Mouse (Mus musculus): ENCODE results near the gene Ern1.

Gene Ern1

DNA sequence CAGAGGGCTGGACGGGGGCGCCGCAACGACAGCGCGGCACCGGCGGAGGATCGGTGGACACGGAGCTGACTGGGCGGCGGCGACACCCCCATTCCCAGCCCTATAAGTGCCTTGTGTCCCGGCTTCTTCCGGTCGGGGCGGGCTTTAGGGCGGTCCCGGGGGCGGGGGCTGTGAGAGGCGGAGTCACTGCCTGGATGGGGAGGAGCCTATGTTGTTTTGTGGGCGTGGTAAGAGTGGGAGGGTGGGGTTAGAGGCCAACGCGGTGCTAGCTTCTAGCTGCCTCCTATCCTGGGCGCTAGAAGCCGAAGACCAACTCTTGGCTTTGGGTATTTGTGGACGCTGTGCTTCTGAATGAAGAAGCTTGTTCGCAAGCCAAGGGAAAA lies at the start of gene Ern1:
TSS of gene Ern1 (minus strand) at position 120 of the 383 bp plus-strand sequence.
- peak; percentile 97 for DNase-seq

DNA sequence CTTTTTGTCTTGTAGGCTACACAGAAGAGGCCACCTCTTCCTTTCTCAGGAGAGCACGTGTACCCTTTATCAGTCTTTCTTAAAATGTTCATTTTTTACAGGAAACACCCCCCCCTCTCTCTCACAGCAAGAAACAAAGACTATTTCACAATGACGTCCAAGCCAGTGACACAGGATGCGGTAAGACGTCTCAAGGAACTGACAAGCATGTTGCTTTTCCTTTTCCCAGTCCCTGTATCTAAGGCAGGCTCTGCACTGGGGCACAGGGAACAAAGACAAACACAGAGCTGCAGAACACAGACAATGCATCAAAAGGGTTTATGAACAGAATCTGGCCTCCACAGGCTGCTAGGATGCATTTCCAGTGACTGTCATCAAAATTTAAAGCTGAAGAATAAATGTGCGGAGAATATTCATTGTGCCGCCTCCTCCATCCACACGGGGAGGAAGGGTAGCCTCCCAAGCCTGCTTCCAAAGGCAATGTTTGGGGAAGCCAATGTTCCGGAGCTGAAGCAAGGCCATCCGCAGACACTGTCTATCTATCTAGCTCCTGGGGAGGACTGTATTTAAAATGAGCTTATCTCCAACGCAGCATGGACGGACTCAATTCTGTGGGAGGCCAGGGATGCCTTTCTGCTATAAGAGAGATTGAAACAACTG lies 48.7 kb upstream of the Ern1 start:
- DNase-seq, result no peak

DNA sequence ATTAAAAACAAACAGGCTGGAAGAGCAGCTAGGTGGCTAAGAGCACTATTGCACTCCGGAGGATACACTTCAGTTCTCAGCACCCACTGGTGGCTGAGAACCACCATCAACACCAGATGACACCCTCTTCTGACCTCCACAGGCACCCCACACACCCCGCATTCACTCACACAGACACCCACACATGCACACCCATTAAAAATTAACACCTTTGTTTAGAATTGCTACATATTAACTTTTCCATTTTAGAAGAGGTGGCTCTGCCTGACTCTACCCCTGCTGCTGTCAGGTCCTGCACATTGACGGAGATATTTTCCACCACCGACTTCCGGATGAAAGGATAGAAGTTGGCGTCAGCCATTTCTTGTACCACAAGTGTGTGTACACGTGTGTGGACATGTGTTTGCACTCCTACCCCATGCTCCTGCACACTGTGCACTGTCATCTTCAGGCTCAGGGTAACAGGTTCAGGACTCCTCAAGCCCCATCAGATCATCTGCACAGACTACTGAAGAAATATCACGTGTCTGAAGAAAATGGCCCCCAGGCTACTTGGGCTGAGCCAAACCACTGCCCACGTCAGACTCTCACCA lies 48.1 kb upstream of the Ern1 start:
- no peak for DNase-seq

DNA sequence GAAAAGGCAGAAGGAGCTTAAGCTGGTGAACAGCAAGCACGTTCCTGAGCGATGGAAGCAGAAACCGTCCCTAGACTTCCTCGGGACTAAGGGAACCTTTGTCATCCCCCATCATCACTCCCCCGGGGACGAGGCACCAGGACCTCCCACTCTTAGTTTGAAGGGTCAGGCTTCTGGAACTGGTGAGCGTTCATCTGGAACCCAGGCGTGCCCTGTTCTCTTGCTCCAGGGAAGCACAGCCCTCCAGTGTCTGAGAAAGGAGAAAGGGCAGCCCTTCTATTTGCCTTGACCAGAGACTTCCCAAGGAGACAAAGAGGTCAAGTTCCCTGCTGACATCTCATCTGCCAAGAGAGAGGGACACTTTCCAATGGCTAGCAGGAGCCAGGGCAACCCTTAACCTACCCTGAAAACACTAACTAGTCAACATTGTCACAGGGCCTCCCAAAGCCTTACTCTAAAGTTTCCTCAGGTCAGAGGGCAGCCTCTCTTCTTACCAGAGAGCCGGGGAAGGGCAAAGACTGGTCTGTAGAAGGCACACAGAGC lies 44.7 kb upstream of the Ern1 start:
- DNase-seq, result no peak

DNA sequence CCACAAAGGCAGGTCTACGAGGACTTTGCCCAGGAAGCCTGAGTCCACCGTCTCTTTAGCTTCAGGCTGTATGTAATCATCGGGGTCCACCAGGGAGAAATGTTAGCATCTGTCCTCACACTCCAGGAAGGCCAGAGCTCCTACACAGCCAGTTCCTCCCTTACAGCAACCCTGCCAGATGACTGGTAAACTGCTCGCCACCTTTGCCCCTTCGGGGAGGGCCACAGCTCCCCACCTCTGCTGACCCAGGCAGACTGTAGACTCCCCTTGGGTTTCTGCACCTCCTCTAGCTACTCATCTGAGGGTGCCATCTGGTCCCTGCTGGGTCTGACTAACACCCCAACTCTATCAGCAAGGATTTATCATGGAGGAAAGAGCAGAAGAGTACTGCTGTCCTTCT lies 42.1 kb upstream of the Ern1 start:
- no peak for DNase-seq

DNA sequence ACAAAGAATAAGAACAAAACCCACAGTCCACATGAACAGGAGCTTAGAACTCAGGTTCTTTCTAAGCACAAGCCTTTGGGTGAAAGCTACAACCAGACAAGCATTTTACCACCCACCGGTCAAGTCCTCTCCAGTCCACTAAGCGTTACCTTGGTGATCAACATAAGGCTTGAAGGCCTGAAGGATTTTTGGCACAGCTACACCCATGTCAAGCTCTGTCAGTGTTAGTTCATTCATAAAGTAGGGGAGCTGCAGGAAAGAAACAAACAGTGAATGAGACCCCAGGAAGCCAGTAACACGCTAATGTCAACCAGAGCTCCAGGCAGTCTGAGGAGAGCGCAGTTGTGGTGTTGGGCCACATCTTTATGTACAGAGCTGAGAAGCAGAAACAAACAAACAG lies 41.5 kb upstream of the Ern1 start:
- no peak for DNase-seq

DNA sequence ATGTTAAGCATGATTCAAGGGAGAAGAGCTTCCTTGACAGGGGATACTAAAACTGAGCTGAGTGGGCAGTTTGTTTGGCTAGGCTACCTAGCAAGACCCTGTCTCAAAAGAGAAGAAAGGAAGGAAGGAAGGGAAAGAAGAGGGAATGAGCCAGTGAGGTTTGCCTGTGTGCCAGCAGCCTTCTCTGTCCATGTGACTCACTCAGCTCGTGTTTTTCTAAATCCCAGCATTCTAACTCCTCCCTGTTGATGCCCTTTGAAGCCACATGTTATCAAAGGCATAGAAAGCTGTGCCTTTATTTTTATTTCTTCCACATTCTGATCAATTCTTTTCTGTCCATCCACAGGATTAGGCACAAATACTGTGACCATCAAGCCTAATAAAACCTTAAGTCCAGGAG lies 40.3 kb upstream of the Ern1 start:
- DNase-seq, result no peak

DNA sequence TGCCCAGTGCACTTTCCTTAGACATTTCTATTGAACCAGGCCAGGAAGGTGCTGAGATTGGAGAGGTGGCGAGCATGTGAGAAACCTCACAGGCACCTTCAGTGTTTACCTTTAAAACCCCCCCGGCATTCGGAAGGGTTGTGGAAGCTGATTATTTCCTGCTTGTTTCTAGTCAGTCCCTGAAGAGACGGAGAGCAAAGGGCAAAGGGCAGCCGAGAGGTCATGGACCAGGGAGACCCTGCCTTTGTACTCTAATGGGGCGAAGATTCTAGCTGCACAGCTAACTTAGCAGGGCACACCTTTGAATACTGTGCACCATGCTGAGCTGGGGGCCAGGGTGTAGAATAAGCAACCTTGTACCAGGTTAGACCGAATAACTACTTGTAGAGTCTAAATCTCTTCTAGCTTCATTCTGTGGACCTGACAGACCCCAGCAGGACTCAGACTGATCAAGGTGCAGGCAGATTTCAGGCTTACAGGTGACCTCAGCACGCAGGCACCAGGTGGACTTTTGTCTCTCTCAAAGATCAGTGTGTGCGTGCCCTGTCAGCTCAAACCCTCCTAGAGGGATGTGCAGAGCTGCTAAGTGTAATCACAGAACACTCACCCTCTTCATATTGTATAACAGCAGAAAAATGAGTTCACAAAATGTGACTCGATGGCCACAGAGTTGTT lies 39.6 kb upstream of the Ern1 start:
- DNase-seq, result no peak

DNA sequence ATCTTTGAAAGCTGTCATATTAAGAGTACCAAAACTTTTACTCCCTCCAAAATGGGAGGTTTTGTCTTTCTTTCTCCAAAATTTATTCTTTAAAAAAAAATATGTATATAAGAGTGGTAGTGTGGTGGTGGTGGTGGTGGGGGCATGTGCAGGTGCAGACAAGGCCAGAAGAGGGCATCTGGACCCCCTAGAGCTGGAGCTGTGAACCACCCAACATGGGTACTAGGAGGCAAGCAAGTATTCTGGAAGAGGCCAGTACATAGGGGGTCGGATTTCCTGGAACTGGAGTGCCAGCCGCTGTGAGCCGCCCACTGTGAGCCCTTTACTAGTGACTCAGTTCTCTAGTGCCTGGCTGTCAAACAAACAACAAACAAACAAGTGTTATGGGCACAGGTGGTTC lies 34.9 kb upstream of the Ern1 start:
- DNase-seq, result no peak

DNA sequence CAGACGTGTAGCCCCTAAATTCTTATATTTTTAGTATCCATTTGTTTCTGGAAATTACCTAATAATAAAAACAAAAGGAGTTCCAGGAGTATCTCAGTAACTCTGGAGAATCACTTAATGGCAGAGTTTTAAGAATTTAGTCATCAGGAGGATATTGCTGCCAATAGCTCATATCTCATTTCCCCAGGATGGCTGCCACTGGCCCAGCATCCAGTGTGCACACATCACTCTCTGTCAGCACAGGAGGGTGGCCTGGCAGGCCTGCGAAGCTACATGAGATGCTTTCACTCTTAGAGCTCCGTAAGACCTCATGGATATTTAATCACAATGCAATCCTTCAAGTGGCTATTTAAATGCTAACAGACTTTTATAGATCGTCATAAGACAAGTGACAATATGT lies 34.0 kb upstream of the Ern1 start:
- DNase-seq, result no peak

DNA sequence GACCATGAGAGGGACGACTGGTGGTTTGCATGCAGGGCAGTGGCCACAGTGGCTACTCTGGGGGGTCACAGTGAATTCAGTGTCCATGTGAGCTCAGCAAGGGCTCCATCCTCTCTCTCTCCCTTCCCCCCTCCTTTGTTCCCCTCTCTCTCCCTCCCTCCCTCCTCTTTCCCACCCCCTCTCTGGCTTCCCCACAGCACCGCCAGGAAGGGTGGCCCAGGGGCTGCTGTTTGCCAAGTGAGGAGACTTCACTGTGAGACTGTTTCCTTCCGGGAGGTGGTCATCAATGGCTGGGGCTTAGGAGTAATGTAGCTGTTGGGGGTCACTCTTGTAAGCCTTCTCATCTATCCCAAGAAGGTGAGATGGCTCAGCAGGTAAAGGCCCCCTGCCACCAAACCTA lies 32.8 kb upstream of the Ern1 start:
- no peak for DNase-seq

DNA sequence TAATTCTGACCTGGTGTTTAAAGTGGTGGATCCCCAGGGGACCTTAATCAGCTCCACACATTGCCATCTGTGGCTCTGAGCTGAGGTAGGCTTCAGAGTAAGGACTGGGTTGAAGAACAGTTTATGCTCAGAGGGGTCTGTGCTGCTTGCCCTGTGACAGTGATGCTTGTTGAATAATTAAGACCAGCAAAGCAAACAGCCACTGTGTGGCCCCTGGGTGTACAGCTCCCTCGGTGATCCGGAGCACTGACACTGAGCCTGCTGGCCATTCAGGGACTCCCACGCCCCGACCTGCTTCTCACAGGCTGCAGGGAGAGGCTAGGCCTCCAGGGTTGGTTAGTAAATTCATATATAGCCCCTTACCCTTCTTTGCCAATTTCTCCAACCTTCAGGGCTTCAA lies 31.9 kb upstream of the Ern1 start:
- no peak for DNase-seq

DNA sequence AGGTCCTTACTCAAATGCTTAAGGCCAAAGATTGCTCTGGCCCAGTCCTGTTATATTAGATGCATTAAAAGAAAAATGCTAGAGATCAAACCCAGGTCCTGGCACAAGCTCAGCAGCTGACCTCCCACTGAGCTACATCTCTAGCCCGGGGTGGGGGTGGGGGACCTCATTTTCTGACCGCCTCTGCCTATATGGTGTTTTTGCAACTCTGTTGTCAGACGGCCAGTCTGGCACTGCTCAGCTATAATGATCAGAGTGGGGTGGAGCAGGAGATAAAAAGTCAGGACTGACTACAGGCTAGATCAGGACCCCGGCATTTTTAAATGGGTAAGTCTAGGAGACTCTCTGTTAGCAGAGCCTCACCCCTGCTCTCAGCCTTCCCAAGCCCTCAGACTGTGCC lies 30.7 kb upstream of the Ern1 start:
- DNase-seq, result no peak

DNA sequence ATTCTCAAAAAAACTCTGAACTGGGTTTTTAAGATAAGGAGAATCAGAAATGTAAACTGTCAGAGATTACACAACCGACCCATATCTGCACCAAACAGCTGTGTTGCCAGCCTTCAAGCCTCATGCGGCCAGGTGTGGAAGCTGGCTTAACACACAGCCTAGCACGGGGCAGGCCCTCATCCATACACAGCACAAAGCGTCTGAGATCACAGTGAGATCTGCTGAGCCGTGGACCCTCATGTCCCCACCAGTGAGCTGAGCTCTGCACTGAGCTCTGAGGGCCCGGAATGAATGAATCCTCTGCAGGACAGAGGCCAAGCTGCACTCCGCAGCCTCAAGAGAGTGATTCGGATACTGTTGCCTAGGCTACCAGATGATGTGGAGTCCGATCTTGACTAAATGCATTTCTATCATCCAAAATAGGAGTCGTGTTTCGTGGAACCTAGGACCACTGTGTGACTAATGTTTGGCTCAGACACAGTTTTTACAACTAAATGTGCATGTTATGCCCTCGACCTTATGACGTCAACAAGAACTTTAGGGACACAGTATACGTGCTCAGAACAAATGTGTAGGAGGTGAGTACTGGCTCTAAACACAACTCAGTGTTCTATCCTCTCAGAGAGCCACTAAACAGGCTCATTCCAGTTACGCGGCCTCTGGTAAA lies 27.6 kb upstream of the Ern1 start:
- no peak for DNase-seq

DNA sequence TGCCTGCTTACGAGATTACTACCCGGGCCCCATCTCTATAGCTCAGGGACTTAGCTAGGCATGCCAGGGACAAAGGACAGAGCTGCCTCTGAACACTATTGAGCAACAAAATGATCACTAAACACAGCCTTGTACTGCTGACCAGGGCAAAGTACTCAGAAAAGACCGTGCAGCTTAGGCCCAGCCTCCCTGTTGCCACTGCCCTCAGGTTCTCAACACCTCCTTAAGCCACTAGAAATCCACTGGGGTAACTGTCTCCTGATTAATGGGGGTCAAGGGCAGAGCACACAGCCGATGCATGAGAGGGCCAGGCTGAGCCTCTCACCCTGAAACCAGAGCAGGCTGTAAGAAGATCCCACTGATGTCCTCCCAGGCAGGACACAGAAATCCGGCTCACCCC lies 26.8 kb upstream of the Ern1 start:
- DNase-seq, result no peak

DNA sequence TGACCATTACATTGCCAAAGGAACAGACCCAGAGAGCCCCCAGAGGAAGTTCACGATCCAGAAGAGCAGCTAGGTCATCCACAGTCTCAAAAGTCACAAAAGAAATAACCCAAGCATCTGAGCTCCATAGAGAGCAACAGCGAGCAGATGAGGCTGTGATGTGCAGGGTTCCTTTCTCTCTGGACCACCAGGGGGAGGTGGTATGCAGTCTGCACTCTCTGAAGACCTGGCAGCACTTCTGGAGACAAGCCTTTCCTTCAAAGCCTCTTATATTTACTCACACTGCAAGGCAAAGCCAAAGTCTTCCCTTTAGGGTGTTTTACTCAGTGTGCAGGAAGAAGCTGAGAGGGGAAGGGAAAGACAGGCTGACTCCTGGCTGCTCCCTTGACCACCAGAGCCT lies 25.5 kb upstream of the Ern1 start:
- DNase-seq, result peak; percentile 75

DNA sequence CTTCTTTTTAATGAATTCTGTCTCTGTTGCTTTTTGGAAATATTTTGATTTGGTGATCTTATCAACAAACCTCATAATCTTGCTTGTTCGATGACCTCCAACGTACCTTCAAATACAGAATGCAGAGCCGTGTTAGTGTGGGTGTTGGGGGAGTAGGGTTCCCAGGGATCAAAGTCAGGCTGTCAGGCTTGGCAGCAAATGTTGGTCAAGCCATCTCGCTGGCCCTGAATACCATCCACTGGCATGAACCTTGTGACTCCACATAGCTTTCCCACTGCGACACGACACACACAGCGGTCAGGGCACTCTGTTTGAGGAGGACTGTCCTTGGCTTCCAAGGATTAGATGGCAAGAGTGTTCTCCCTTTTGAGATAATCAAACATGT lies 24.3 kb upstream of the Ern1 start:
- DNase-seq, result no peak

DNA sequence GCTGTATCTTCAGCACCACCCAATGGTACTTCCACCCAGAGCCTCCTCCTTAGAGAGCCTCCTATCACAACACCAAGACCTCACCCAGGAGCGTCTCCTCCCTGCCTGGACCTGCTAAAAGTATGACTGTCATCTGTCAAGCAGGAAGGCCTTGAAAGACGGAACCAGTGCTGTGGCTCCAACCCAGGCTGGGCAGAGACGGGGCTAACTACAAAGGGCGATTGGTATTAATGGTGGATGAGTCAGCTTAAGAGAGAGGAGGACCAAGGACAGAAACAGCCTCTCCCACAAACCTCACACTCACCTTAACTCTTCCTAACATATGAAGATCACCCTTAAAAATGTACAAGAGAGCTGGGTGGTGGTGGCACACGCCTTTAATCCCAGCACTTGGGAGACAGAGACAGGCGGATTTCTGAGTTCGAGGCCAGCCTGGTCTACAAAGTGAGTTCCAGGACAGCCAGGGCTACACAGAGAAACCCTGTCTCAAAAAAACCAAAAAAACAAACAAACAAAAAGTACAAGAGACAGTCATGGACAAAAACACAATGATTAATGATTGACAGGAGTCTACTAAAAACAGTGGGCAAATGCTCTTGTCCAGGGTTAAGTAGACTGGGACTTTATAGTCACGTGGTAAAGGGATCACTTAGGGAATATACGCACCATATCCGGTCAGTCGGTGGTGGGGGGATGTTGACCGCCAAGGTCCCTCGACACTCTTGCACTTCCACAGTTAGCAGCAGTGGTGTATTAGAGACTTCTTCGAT lies 23.8 kb upstream of the Ern1 start:
- no peak for DNase-seq

DNA sequence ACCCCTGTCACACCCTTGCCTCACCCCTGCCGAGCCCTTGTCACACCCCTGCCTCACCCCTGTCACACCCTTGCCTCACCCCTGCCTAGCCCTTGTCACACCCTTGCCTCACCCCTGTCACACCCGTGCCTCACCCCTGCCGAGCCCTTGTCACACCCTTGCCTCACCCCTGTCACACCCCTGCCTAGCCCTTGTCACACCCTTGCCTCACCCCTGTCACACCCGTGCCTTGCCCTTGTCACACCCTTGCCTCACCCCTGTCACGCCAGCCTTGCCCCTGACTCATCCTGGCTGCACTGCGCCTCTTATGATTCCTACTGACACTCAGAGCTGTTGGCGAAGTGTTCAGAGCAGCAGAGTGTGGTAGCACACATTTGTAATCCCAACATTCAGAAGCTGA lies 20.0 kb upstream of the Ern1 start:
- no peak for DNase-seq

DNA sequence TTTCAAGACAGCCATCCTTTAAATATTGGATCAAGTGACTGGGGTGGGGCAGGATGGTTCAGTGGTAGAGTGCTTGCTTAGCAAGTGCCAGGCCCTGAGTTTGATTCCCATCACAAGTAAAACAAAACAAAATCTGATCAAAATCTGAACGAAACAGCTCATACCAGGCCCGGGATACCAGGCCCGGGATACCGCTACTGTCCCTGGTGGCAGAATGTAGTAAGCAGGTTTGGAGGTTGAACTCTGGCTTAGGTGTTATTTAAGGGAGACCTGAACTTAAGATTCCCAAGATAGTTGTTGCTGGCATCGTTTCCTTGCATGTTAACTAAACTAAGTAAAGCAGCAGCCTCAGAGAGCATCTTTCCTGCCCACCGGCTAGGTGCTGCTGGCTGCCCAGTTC lies 18.6 kb upstream of the Ern1 start:
- DNase-seq, result no peak

DNA sequence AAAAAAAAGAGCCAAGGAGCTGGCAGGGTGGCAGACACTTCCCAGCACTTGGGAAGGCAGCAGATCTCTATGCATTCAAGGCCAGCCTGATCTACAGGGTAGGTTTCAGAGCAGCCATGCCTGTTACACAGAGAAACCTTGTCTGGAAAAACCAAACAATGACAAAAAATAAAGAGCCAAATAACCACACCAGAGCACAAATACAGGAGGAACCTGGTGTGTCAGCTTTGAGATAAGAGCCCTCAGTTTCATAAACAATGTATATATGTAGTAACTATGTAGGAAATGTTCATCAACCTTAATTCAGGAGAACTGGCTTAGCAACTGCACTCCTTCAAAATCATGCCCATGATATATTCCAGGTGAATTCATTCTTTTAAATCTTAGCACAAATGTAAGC lies 16.5 kb upstream of the Ern1 start:
- no peak for DNase-seq

DNA sequence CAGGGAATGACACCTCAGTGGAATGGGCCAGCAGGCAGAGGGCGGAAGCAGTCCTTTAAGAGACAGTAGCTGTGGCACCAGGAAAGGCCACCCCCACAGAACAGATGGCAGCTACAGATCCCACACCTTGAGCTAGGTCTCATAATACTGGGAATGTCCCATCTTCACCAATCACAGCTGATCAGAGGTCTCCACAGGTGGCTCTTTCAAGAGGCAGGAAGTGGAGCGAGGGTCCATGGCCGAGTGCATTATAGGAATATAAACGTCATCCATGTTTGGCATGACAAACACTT lies 15.7 kb upstream of the Ern1 start:
- DNase-seq, result no peak

DNA sequence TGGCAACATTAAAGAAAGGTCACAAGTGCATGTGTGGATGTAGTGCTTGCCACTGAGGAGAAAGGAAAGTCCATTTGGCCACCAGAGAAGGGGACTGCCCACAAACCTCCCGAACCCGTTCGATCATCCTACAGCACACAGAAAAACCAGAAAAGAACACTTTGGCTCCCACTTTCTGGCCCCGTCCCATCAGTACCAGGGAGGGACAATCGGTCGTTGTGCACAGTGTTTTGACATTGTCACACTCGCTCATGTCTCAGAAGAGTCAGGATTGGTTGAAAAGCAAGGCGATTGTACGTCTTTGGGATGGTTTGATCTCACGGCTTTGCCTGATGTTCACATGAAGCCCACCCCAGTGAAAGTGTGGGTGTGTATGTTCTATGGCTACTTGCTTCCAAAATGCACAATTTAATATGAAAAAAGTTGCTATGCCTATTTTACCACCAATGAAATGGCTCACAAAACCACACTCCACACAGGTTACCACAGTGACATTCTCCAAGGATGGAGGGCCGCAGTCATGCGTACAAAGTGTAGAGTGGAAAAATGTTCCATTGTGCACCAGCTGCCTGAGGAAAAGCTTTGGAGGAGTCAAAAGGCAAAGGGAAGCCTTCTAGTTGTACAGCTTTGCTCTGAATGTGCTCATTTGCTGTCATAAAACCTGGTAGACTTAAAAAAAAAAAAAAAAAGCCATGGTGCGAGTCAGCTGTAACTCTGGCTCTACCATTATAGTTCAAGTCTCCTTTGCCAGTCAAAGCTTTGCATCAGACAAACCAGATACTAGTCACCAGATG lies 15.2 kb upstream of the Ern1 start:
- no peak for DNase-seq
